Mouse (Mus musculus): ENCODE measurements at regions not wholly inside any gene's neighbourhood (a gene's known extent, or its start where the extent isn't known, plus 50 kb on each side); places are given as distances from the start of the nearest gene placed in this dataset.

DNA sequence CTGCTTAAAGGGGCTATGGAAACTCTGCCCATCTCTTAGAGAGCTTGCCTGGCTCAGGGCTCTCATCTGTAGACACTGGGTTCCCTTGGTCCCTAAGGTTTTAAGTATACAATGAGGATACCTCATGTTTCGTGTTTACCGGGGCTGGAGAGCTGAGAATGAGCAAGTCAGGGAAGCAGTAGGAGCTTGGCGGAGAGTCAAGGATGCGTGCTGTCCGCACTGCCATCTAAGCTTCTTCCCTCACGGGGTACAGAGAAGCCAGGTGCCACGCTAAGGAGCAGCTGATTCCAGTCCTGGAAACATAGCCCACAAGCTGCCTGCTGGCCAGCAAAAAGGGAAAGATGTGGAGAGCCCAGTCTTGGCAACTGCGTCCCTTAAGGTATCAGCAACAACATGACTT lies 55.0 kb upstream of the Ttc34 start:
- DNase-seq (ENCODE audit: low spot score), result no peak

DNA sequence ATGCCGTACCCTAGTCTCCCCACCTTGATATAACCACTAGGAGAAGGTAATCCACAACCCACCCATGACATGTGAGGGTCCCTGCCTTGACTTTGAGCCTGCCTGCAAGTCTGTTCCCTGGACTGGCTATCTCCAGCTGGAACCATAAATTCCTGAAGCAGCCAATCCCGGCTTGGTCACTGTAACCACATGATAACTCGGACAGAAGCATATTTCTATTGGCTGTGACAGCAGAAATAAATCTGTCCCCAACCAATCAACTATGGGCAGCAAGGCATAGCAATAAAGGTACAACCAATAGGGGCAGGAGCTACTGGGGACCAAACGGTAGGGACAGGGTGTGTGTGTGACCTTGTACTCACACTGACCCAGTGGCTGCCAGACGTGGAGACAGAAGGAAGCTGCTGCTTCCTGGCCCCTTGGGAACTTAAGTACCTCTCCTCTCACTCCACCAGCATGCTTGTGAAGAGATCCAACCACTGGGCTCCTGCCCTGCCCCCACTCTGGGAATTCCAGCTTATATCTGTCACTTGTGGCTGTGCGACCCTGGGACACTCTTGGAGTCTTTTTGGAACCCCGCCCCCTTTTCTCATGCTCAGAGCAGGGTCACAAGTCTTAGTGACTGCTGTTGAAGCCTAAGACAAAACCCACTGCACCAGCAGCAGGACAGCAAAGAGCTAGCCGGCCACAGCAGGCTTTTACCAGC lies 51.8 kb upstream of the Ttc34 start:
- DNase-seq (ENCODE audit: low spot score), result peak; percentile 52

DNA sequence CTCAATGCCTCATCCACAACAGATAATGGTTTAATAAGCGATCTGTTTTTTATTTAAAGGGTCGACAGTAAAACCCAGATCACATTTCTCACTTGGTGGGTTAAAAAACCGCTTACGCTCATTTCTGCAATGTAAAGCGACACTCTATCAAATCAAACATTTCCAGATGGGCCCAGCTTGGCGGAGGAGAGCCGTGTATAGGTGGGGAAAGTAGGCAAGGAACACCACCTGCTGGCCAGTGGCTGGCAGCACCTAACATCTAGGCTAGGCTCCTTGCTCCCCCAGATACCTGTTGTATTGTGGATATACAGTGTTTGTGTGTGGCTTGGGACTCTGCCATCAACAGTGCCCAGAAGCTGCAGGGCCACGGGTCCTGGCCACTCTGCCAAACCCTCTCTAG lies 50.1 kb upstream of the Ttc34 start:
- peak; percentile 73 for DNase-seq (ENCODE audit: low spot score)

Measured in embryo, embryonic 10.5 days (tissue).